Mouse (Mus musculus): ENCODE results near the gene Rtl1. TPM values are rescaled to one million over a fixed set of nuclear protein-coding genes. Genes with fewer than 3 reads are reported as not detected.

Gene Rtl1
- polyA plus RNA-seq, 1 experiment from 2014 or later: 0.13 TPM

GRCm38 (mm10) chr12:109555837-109556409, 44.2 kb downstream of the Rtl1 start:
- TF ChIP-seq CTCF (IDR thresholded peaks at IDR 0.05; ENCODE audit: low read depth): no peak

DNA sequence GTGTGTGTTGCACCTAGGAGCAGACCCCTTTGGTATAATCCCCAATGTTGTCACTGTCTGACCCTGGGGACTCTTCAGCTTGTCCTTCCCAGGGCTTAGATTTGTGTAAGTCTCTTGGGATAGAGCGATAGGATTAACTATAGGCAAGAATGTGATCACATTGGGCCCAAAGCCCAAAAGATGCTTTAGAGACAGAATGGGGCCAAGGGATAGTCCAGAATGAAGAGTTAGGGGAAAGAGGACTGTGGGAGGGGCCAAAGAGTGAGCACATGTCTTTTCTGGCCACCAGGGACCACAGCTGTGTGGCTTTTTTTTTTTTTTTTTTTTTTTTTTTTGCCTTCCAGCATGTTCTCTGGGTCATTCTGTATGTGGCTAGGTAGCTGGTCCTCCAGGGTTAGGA, 46.6 kb downstream of the Rtl1 start:
- no peak for ATAC-seq (replicated peaks; ENCODE audit: low FRiP score, low read depth)
- H3K4me1 ChIP-seq (replicated peaks; ENCODE audit: insufficient read depth, low read length): no peaks in the 10 kb centered on the region; the same call in 1 of the 2 replicates
- no peak for TF ChIP-seq CTCF (IDR thresholded peaks at IDR 0.05; ENCODE audit: low read depth)
- H3K4me3 ChIP-seq (replicated peaks; ENCODE audit: low read depth, low read length): no peak overlapping the region
- H3K9ac ChIP-seq (ENCODE audit: low read depth, low read length): no peak overlapping the region
- H3K9me3 ChIP-seq (replicated peaks; ENCODE audit: low read length): no peaks in the 10 kb centered on the region
- H3K27me3 ChIP-seq (ENCODE audit: insufficient read depth, low read length): no peaks in the 10 kb centered on the region
- H3K4me2 ChIP-seq (ENCODE audit: low read length): no peak overlapping the region
- WGBS: 86% methylated on average over 1 of the region's 1 CpGs
- no peak overlapping the region for H3K27ac ChIP-seq
- DNase-seq (ENCODE audit: low spot score): no peak
- no peaks in the 10 kb centered on the region for H3K36me3 ChIP-seq (ENCODE audit: insufficient read depth, low read length)

More at GRCm38 (mm10) chr12:109555837-109556409, 44.2 kb downstream of the Rtl1 start:
- 61% methylated on average over 15 of the region's 15 CpGs for WGBS
- Histone ChIP-seq H3K9me3 (replicated peaks; ENCODE audit: low read length) (no peaks in the 10 kb centered on the region), H3K27ac (no peak overlapping the region), H3K27me3 (ENCODE audit: insufficient read depth, low read length) (no peaks in the 10 kb centered on the region), H3K4me3 (replicated peaks; ENCODE audit: low read depth, low read length) (no peak overlapping the region), H3K36me3 (ENCODE audit: insufficient read depth, low read length) (no peaks in the 10 kb centered on the region), H3K4me2 (ENCODE audit: low read length) (no peak overlapping the region), H3K9ac (ENCODE audit: low read depth, low read length) (no peak overlapping the region), H3K4me1 (replicated peaks; ENCODE audit: insufficient read depth, low read length) (no peaks in the 10 kb centered on the region; the same call in 1 of the 2 replicates)
- no peak for ATAC-seq (replicated peaks; ENCODE audit: low FRiP score, low read depth)
- DNase-seq (ENCODE audit: low spot score): no peak

GRCm38 (mm10) chr12:109552754-109553525, 47.2 kb downstream of the Rtl1 start:
- no peaks in the 10 kb centered on the region; the same call in 1 of the 2 replicates for H3K4me1 ChIP-seq (replicated peaks; ENCODE audit: insufficient read depth, low read length)
- 32% methylated on average over 18 of the region's 18 CpGs for WGBS
- H3K27ac ChIP-seq: no peak overlapping the region
- no peaks in the 10 kb centered on the region for H3K9me3 ChIP-seq (replicated peaks; ENCODE audit: low read length)
- H3K9ac ChIP-seq (ENCODE audit: low read depth, low read length): no peak overlapping the region
- H3K4me3 ChIP-seq (replicated peaks; ENCODE audit: low read depth, low read length): no peak overlapping the region
- no peaks in the 10 kb centered on the region for H3K36me3 ChIP-seq (ENCODE audit: insufficient read depth, low read length)
- DNase-seq (ENCODE audit: low spot score): peak; percentile 50
- ATAC-seq (replicated peaks; ENCODE audit: low FRiP score, low read depth): peak; percentile 38; the same call in 1 of the 2 replicates
- TF ChIP-seq CTCF (IDR thresholded peaks at IDR 0.05; ENCODE audit: low read depth): no peak
- H3K4me2 ChIP-seq (ENCODE audit: low read length): no peak overlapping the region
- no peaks in the 10 kb centered on the region for H3K27me3 ChIP-seq (ENCODE audit: insufficient read depth, low read length)

- H3K4me2 ChIP-seq (ENCODE audit: low read length): no peak overlapping the region
- no peak overlapping the region for H3K9ac ChIP-seq (ENCODE audit: low read depth, low read length)
- no peaks in the 10 kb centered on the region for H3K27me3 ChIP-seq (ENCODE audit: insufficient read depth, low read length)
- no peak for TF ChIP-seq CTCF (IDR thresholded peaks at IDR 0.05; ENCODE audit: low read depth)
- WGBS: 61% methylated on average over 2 of the region's 2 CpGs
- H3K27ac ChIP-seq: no peak overlapping the region
- no peaks in the 10 kb centered on the region for H3K36me3 ChIP-seq (ENCODE audit: insufficient read depth, low read length)
- no peaks in the 10 kb centered on the region for H3K9me3 ChIP-seq (replicated peaks; ENCODE audit: low read length)
- DNase-seq (ENCODE audit: low spot score) (no peak), ATAC-seq (replicated peaks; ENCODE audit: low FRiP score, low read depth) (no peak)
- no peak overlapping the region for H3K4me3 ChIP-seq (replicated peaks; ENCODE audit: low read depth, low read length)
- H3K4me1 ChIP-seq (replicated peaks; ENCODE audit: insufficient read depth, low read length): no peaks in the 10 kb centered on the region; the same call in 1 of the 2 replicates
These were observed 48.4 kb downstream of the Rtl1 start for GRCm38 (mm10) chr12:109551771-109552170.

- DNase-seq (ENCODE audit: low spot score) (no peak), ATAC-seq (replicated peaks; ENCODE audit: low FRiP score, low read depth) (no peak)
- Histone ChIP-seq H3K27me3 (ENCODE audit: insufficient read depth, low read length) (no peaks in the 10 kb centered on the region), H3K9ac (ENCODE audit: low read depth, low read length) (no peak overlapping the region), H3K4me3 (replicated peaks; ENCODE audit: low read depth, low read length) (no peak overlapping the region), H3K4me2 (ENCODE audit: low read length) (no peak overlapping the region), H3K9me3 (replicated peaks; ENCODE audit: low read length) (0 out of 2 replicates have a peak, but pooled peaks cover 4% of the 10 kb centered on the region), H3K4me1 (replicated peaks; ENCODE audit: insufficient read depth, low read length) (no peaks in the 10 kb centered on the region), H3K36me3 (ENCODE audit: insufficient read depth, low read length) (no peaks in the 10 kb centered on the region), H3K27ac (no peak overlapping the region)
- TF ChIP-seq CTCF (IDR thresholded peaks at IDR 0.05; ENCODE audit: low read depth): no peak
- WGBS: 20% methylated on average over 2 of the region's 2 CpGs
These were observed 53.0 kb downstream of the Rtl1 start for GRCm38 (mm10) chr12:109547085-109547484.

DNA sequence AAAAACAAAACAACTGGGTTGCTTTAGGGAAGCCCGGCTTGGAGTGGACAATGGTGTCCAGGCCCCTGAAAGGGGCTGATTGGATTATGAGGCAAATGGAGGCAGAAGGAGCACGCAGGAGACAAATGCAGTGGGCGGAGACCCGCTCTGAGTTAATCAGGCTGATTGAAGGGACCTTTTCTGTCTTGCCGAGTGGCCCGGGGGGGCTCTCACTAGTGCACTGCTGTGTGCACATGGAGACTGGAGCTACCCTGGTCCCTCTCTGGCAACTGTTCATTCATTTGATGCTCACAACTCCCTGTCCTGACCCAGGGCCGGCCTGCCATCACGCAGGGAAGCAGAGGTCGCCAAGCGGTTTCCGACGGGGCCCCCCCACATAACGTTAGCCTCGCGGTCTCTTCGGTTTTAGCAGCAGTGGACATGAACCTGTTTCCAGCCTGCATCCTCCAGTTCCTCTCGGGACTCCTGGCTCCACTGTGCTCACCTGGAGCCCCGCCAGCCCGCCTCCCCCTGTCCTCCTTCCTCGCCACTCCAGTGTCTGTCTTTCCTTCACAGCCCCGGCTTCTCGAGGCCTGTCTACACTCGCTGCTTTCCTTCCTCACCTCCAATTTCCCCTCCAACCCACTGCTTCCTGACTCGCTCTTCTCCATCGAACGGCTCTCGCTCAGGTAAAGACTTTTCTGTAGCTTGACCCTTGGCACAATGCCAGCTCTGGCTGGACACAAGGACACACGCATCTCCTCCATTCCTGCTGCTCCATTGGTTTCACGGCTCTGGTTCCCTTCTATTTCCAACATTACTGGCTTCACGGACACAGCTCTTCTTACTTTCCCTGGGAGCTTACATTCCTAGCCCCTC, 54.0 kb downstream of the Rtl1 start:
- ATAC-seq (replicated peaks; ENCODE audit: low FRiP score, low read depth): no peak
- H3K36me3 ChIP-seq (ENCODE audit: insufficient read depth, low read length): no peaks in the 10 kb centered on the region
- 0 out of 2 replicates have a peak, but pooled peaks cover 4% of the 10 kb centered on the region for H3K9me3 ChIP-seq (replicated peaks; ENCODE audit: low read length)
- no peak overlapping the region for H3K9ac ChIP-seq (ENCODE audit: low read depth, low read length)
- no peaks in the 10 kb centered on the region for H3K4me1 ChIP-seq (replicated peaks; ENCODE audit: insufficient read depth, low read length)
- no peaks in the 10 kb centered on the region for H3K27me3 ChIP-seq (ENCODE audit: insufficient read depth, low read length)
- H3K4me2 ChIP-seq (ENCODE audit: low read length): no peak overlapping the region
- WGBS: 61% methylated on average over 30 of the region's 30 CpGs
- no peak for TF ChIP-seq CTCF (IDR thresholded peaks at IDR 0.05; ENCODE audit: low read depth)
- H3K4me3 ChIP-seq (replicated peaks; ENCODE audit: low read depth, low read length): no peak overlapping the region
- H3K27ac ChIP-seq: no peak overlapping the region
- DNase-seq (ENCODE audit: low spot score): no peak
